Mouse (Mus musculus) hindbrain, embryonic 11.5 days (tissue): ENCODE results near the gene Tead2. TPM values are rescaled to one million over a fixed set of nuclear protein-coding genes. Genes with fewer than 3 reads are reported as not detected.
A peak's percentile ranks its signal among the peaks of the same experiment; 100 is the strongest.

ENCODE experiments used
- ATAC-seq: fragments of 200-750 bp; cut with Nextera tagmentation; 2 replicates; pipeline ENCODE4 v1.8.0; 2017; ENCODE audit warnings: mild to moderate bottlenecking, moderate TSS enrichment, moderate library complexity; ENCODE audit not compliant: low FRiP score
- DNase-seq: peaks from one replicate; pipeline ENCODE4 v3.0.0-alpha.2; 2015; ENCODE audit warnings: low spot score
- H3K27ac ChIP-seq: fragments of 300-500 bp; sonication (generic); 2 replicates; pipeline ENCODE4 v1.5.1; 2014; ENCODE audit warnings: mild to moderate bottlenecking, low read depth, low read length
- H3K27me3 ChIP-seq: fragments of 300-500 bp; sonication (generic); 2 replicates; pipeline ENCODE4 v1.6.1; 2014; ENCODE audit warnings: mild to moderate bottlenecking, low read length, moderate library complexity, mixed read lengths; ENCODE audit not compliant: control insufficient read depth, insufficient read depth
- H3K36me3 ChIP-seq: fragments of 300-500 bp; sonication (generic); 2 replicates; pipeline ENCODE4 v1.6.1; 2014; ENCODE audit warnings: mild to moderate bottlenecking, low read length, moderate library complexity, mixed read lengths; ENCODE audit not compliant: control insufficient read depth, insufficient read depth
- H3K4me1 ChIP-seq: fragments of 300-500 bp; sonication (generic); replicated peaks from 2 replicates; pipeline ENCODE4 v1.6.1; 2014; ENCODE audit warnings: low read length, mixed read lengths; ENCODE audit not compliant: control insufficient read depth, insufficient read depth
- H3K4me2 ChIP-seq: fragments of 300-500 bp; sonication (generic); replicated peaks from 2 replicates; pipeline ENCODE4 v1.6.1; 2014; ENCODE audit warnings: mild to moderate bottlenecking, low read depth, low read length
- H3K4me3 ChIP-seq: fragments of 300-500 bp; sonication (generic); 2 replicates; pipeline ENCODE4 v1.5.1; 2014; ENCODE audit warnings: low read depth, low read length
- H3K9ac ChIP-seq: fragments of 300-500 bp; sonication (generic); 2 replicates; pipeline ENCODE4 v1.6.1; 2014; ENCODE audit warnings: low read depth, low read length
- H3K9me3 ChIP-seq: fragments of 300-500 bp; sonication (generic); 2 replicates; pipeline ENCODE4 v1.6.1; 2016; ENCODE audit warnings: low read length; ENCODE audit not compliant: control insufficient read depth
- WGBS: fragments of 180-500 bp; shearing (Covaris S2); extraction: QIAGEN DNeasy Blood & Tissue Kit; methylation state at CpG from one replicate; pipeline ENCODE4 v1.1.7; 2014; 5-methylcytosine and 5-hydroxymethylcytosine counted together
- polyA plus RNA-seq: library from polyadenylated mRNA; unstranded; fragments of >200 nt; fragmentation: Nextera tagmentation; extraction: Ambion mirVana; gene quantifications from 2 replicates; pipeline ENCODE4 v1.2.1, GENCODE M21; 2014

The Tead2 gene
- polyA plus RNA-seq, 1 experiment from 2014 or later: 229 TPM

DNA sequence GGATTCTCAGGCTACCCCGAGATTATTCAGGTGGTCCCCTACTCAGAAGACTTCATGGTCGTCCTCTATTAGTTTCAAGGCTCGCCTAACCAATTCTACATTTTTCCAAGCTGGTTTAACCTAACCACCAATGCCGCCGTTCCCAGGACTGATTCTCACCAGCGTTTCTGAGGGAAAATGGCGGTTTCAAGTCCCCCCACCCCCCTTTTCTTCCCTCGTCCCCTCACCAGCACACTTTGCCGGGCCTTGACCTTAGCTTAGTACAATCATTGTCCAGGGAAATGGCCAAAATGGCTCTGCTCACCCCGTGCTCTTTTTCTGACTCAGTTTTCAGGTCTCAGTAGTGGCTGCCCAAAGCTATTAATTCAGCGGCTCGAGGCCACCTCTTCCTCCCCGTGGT is 40.2 kb upstream of the Tead2 start:
- Histone ChIP-seq H3K27me3 (peaks cover 73% of the 10 kb centered on the region), H3K9me3 (peaks cover 3% of the 10 kb centered on the region; the same call in 1 of the 2 replicates), H3K36me3 (no peaks in the 10 kb centered on the region), H3K9ac (no peak overlapping the region), H3K27ac (no peak overlapping the region), H3K4me2 (no peak overlapping the region), H3K4me1 (peaks cover 6% of the 10 kb centered on the region; the same call in 1 of the 2 replicates), H3K4me3 (no peak overlapping the region)
- no peak for ATAC-seq
- peak; percentile 46 for DNase-seq
- WGBS: 2% methylated on average over 13 of the region's 13 CpGs

DNA sequence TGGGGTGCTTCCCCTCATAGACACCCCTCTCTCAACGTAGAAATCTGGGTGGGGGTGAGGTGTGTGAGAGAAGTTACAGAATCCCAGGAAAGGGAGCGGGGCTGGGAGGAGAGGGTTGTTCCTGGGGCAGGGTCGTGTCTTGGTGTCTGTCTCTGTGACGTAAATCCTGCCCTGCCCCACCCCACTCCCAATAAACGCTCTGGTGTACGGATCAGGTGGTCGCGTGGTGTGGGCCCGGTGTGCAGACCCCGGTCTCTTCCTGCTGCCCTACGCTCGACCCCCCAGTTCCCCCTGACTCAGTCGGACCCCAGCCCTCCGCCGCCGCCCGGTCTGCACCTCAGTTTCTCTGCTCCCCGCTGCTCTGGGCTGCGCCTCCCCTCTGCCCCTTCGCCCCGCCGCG is 39.6 kb upstream of the Tead2 start:
- no peak overlapping the region for H3K4me3 ChIP-seq
- ATAC-seq: no peak
- peaks cover 6% of the 10 kb centered on the region; the same call in 1 of the 2 replicates for H3K4me1 ChIP-seq
- H3K36me3 ChIP-seq: no peaks in the 10 kb centered on the region
- H3K9me3 ChIP-seq: 0 out of 2 replicates have a peak, but pooled peaks cover 3% of the 10 kb centered on the region
- H3K27ac ChIP-seq: no peak overlapping the region
- H3K27me3 ChIP-seq: peaks cover 76% of the 10 kb centered on the region
- 2% methylated on average over 22 of the region's 23 CpGs for WGBS
- no peak overlapping the region for H3K4me2 ChIP-seq
- DNase-seq: no peak
- no peak overlapping the region for H3K9ac ChIP-seq

DNA sequence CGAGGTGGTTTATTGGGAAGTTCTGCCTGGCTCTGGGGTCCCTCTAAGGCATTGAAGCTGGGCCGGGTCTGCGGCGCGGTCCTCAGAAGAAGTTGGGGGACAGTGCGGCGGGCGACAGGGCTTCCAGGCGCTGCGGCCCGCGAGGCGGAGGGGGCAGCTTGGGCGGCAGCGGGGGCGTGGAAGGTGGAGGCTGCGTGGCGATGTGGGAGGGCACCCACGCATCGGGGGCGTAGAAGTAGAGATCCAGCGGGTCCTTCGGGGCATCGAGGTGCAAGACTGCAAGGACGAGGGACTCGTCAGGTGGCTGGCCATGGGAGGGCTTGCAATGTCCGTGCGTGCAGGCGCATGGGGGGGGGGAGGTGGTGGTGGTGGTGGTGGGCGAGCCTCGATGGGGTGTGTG is 39.2 kb upstream of the Tead2 start:
- no peak for ATAC-seq
- Histone ChIP-seq H3K27me3 (peaks cover 78% of the 10 kb centered on the region), H3K4me1 (peaks cover 6% of the 10 kb centered on the region; the same call in 1 of the 2 replicates), H3K9me3 (0 out of 2 replicates have a peak, but pooled peaks cover 3% of the 10 kb centered on the region), H3K4me2 (no peak overlapping the region), H3K27ac (no peak overlapping the region), H3K9ac (no peak overlapping the region), H3K4me3 (no peak overlapping the region), H3K36me3 (no peaks in the 10 kb centered on the region)
- 0% methylated on average over 24 of the region's 31 CpGs for WGBS
- DNase-seq: no peak

DNA sequence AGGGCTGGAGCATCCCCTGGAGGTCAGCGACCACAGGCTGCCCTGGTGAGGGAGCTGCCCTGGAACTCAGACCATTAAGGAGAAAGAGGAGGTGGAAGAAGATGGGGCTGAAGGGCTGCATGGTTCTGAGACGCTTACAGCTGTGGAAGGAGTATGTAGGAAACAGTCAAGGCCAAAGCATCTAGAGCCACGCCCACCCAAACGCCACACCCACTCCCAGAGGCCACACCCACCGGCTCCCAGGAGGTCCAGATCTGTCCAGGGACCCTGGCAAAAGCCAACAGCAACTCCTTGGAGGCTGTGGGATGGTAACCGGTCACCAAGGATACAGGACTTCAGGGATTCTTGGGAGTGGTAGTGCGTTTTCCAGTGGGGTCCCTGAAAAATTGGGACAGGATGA is 37.0 kb upstream of the Tead2 start:
- no peak for DNase-seq
- no peak overlapping the region for H3K4me3 ChIP-seq
- peaks cover 96% of the 10 kb centered on the region for H3K27me3 ChIP-seq
- H3K4me2 ChIP-seq: no peak overlapping the region
- H3K27ac ChIP-seq: no peak overlapping the region
- H3K4me1 ChIP-seq: peaks cover 9% of the 10 kb centered on the region; the same call in 1 of the 2 replicates
- H3K36me3 ChIP-seq: no peaks in the 10 kb centered on the region
- WGBS: 24% methylated on average over 7 of the region's 7 CpGs
- ATAC-seq: no peak
- H3K9ac ChIP-seq: no peak overlapping the region
- no peaks in the 10 kb centered on the region for H3K9me3 ChIP-seq

DNA sequence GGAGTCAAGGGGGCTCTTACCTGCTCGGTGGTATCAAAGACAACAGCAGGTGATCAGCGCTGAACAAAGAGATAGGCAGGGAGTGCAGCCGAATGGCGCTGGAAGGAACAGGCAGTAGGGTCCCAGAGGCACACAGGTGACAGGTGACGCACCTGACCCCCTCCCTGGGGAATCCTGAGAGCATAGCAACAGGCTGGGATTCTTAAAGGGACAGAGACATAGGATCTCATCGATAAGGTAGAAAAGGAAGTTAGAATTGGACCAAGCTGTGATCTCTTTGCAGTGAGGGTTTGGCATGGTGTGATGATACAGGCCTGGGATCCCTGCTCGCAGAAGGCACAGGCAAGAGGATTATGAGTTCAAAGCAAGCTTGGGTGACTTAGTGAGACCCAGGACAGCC is 36.1 kb upstream of the Tead2 start, which contains the start of gene Gfy:
Gene Gfy, minus strand, starts transcription at position 101 of the 400 bp plus-strand sequence.
- Histone ChIP-seq H3K27me3 (peaks cover 97% of the 10 kb centered on the region), H3K27ac (no peak within 1 kb of the TSS), H3K4me1 (peaks cover 9% of the 10 kb centered on the region; the same call in 1 of the 2 replicates), H3K9ac (no peak within 1 kb of the TSS), H3K4me3 (no peak within 1 kb of the TSS), H3K4me2 (no peak within 1 kb of the TSS), H3K36me3 (no peaks in the 10 kb centered on the region), H3K9me3 (no peaks in the 10 kb centered on the region)
- DNase-seq (no peak), ATAC-seq (no peak)
- 27% methylated on average over 7 of the region's 7 CpGs for WGBS

DNA sequence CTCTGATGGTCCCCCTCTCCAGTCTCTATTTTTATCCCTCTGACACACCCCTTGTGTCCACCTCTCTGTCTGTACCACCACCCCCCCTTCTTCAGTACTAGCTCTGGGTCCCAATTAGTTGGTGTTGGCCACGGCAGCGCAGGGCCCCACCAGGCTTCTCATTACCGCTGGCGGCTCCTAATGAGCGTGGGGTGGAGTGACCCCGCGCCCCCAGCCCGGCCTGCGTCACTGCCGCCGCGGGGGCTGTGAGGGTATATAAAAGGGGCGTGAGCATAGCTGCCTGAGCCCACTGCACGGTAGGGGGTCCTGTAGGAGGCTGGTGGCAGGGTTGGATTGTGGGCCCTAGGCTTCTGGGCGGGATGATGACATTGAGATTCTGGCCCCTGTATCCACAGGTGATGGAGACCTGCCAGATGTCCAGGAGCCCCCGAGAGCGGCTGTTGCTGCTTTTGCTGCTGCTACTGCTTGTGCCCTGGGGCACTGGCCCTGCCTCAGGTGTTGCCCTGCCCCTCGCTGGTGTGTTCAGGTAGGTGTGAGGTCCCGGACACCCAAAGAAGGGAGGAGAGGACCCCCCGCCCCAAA is 34.6 kb upstream of the Tead2 start, which contains the start of gene Pth2:
Gene Pth2, plus strand, starts transcription at position 100 of the 582 bp plus-strand sequence.
- no peak within 1 kb of the TSS; the same call in 1 of the 2 replicates for H3K4me2 ChIP-seq
- H3K4me3 ChIP-seq: 0 out of 2 replicates have a peak within 1 kb of the TSS, but pooled peaks have one; percentile 0
- peaks cover 3% of the 10 kb centered on the region; the same call in 1 of the 2 replicates for H3K4me1 ChIP-seq
- no peak within 1 kb of the TSS for H3K9ac ChIP-seq
- H3K27ac ChIP-seq: no peak within 1 kb of the TSS
- H3K27me3 ChIP-seq: peaks cover 83% of the 10 kb centered on the region
- WGBS: 22% methylated on average over 17 of the region's 20 CpGs
- H3K9me3 ChIP-seq: no peaks in the 10 kb centered on the region
- no peaks in the 10 kb centered on the region for H3K36me3 ChIP-seq
- DNase-seq: no peak
- no peak for ATAC-seq

DNA sequence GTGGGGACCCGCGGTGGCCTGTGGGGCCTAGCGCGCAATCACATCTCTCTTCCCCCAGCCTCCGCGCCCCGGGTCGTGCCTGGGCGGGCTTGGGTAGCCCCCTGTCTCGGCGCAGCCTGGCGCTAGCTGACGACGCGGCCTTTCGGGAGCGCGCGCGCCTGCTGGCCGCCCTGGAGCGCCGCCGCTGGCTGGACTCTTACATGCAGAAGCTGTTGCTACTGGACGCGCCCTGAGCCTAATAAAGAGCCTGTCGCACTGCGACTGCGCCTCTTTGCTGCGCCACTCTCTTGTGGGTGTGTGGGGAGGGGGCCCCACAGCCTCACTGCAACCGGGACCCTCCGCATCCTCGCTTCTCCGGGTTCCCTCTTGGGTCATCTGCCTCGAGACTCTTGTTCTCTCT is 34.0 kb upstream of the Tead2 start:
- Histone ChIP-seq H3K27ac (no peak overlapping the region), H3K9ac (no peak overlapping the region), H3K36me3 (no peaks in the 10 kb centered on the region), H3K4me1 (peaks cover 3% of the 10 kb centered on the region; the same call in 1 of the 2 replicates), H3K4me3 (0 out of 2 replicates have a peak overlapping the region, but pooled peaks have one; percentile 0), H3K4me2 (no peak overlapping the region; the same call in 1 of the 2 replicates), H3K9me3 (no peaks in the 10 kb centered on the region), H3K27me3 (peaks cover 78% of the 10 kb centered on the region)
- ATAC-seq: no peak
- WGBS: 6% methylated on average over 32 of the region's 35 CpGs
- peak; percentile 38 for DNase-seq

DNA sequence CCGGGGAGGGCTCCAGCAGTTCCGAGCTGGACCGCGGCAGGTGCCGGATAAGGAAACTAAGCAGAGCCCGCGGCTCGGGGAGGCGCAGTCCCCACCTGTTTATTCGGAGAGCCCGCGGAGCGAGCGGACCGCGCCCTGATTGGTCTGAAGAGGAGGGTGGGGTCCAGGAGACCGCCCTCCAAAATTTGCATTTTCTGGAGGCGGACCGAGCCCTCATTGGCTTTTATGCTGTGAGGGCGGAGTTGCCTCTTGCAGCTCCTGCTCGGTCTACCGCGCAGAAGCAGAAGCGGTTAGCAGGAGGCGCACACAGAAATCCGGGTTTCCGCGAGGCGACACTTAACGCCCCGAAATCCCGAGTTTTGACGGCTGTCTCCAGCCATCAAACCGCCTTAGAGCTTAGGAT is 33.4 kb upstream of the Tead2 start:
- ATAC-seq (peak; percentile 78), DNase-seq (peak; percentile 83)
- Histone ChIP-seq H3K4me2 (peak overlapping the region; percentile 24), H3K4me3 (peak overlapping the region; percentile 8), H3K27me3 (peaks cover 71% of the 10 kb centered on the region), H3K4me1 (peaks cover 3% of the 10 kb centered on the region; the same call in 1 of the 2 replicates), H3K36me3 (no peaks in the 10 kb centered on the region), H3K27ac (no peak overlapping the region), H3K9me3 (no peaks in the 10 kb centered on the region), H3K9ac (no peak overlapping the region)
- under 1% methylated on average over 34 of the region's 34 CpGs for WGBS

DNA sequence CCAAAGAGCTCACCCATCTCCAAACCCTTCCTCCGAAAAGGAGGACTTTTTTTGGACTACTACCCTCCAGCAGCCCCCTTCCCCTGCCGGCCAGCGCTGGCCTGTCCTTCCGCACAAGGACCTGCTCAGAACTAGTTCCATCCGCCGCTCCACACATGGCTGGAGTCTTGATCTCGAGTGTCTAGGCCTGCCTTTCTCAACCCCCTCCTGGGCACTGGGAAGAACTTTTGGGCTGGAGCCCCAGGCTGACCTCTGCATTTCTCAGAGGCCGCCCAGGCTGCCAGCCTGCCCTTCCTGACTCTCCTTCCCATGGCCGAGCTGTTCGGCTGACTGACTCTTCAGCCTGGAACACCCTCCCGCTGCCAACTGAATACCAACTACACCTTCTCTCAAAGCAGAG is 32.9 kb upstream of the Tead2 start:
- no peaks in the 10 kb centered on the region for H3K36me3 ChIP-seq
- 18% methylated on average over 11 of the region's 11 CpGs for WGBS
- peak overlapping the region; percentile 17 for H3K4me2 ChIP-seq
- H3K4me1 ChIP-seq: peaks cover 3% of the 10 kb centered on the region; the same call in 1 of the 2 replicates
- no peak for DNase-seq
- H3K27me3 ChIP-seq: peaks cover 67% of the 10 kb centered on the region
- H3K4me3 ChIP-seq: peak overlapping the region; percentile 1
- ATAC-seq: peak; percentile 16; the same call in 1 of the 2 replicates
- no peak overlapping the region for H3K27ac ChIP-seq
- H3K9ac ChIP-seq: no peak overlapping the region
- H3K9me3 ChIP-seq: no peaks in the 10 kb centered on the region
